ENCODE assay signal across 8 mouse cellular contexts in the genomic region with DNA sequence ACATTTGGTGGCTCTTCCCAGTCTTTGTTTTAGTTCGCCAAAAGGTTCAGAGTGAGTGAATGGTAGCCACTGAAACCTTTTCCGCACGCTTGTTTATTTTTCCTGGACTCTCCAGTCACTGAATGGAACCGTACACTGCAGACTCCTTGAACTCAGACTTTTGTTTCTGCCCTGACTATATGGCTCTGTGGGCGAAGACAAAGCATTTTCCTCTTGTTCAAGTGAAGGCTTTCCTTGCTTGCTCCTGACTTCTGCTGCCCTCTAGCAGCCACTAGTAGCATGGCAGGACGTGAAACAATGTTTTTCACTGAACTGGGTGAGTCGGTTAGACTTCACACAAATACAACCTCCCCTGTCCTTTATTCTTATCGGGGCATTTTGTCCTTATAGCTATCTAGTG.
A peak's percentile ranks its signal among the peaks of the same experiment; 100 is the strongest.
DNase-seq lines count a peak whose midpoint lies in the region; ATAC-seq lines count a peak whose summit lies in the region.

No protein-coding gene starts in this region.

- peak; percentile 79 for ATAC-seq in neural tube, embryonic 15.5 days (ENCODE audit: low FRiP score)
- no peak for ATAC-seq in activated CD4-positive, CD25-positive, alpha-beta regulatory T cell, adult 4 months

- H3K9ac ChIP-seq in neural tube, embryonic 15.5 days (replicated peaks), result no peak overlapping the region

- no peak overlapping the region for H3K4me3 ChIP-seq in neural tube, embryonic 15.5 days (replicated peaks)

- WGBS in neural tube, embryonic 15.5 days, result 25% methylated on average over 8 of the region's 8 CpGs

- DNase-seq in A20 (ENCODE audit: low read depth, low spot score) (peak; percentile 54), NIH3T3 (ENCODE audit: low read depth) (peak; percentile 77)
- peak; percentile 23 for DNase-seq in cerebellum, adult 9-10 months
- peak; percentile 19 to 73 for DNase-seq in frontal cortex, adult 2 months (ENCODE audit: extremely low spot score in 1 of 2, low spot score in 1 of 2)
- DNase-seq in kidney, postnatal 4 days, result peak; percentile 61 to 66
- DNase-seq in lung, adult 18-20 months, result peak; percentile 2 to 8

- H3K4me2 ChIP-seq in neural tube, embryonic 15.5 days, result peak overlapping the region; percentile 29

- no peaks in the 10 kb centered on the region for H3K4me1 ChIP-seq in neural tube, embryonic 15.5 days

- H3K36me3 ChIP-seq in neural tube, embryonic 15.5 days, result no peaks in the 10 kb centered on the region

- no peaks in the 10 kb centered on the region for H3K9me3 ChIP-seq in neural tube, embryonic 15.5 days (replicated peaks)

- no peak overlapping the region for H3K27ac ChIP-seq in neural tube, embryonic 15.5 days (replicated peaks)

- H3K27me3 ChIP-seq in neural tube, embryonic 15.5 days (replicated peaks), result no peaks in the 10 kb centered on the region

Comparison
In these comparisons a context has a peak if more than half of its experiments do, and no peak if none do; other contexts are left out.
1. DNase-seq: peak in every context shown above with its lines; median percentile 77 in NIH3T3; 64 in kidney, postnatal 4 days; 54 in A20; 46 in frontal cortex, adult 2 months; 23 in cerebellum, adult 9-10 months; 5 in lung, adult 18-20 months.